Mouse (Mus musculus): ENCODE data around the gene Tcf7l2. TPM values are rescaled to one million over a fixed set of nuclear protein-coding genes. Genes with fewer than 3 reads are reported as not detected.

The Tcf7l2 gene
- total RNA-seq, 2 experiments from 2014 or later: 42.6 to 42.7 TPM

GRCm38 (mm10) chr19:55857328-55857727 lies 115.7 kb downstream of the Tcf7l2 start:
- no peak for DNase-seq (ENCODE audit: low spot score in 2 of 2)

- no peak for DNase-seq (ENCODE audit: low spot score in 2 of 2)
These were observed 118.6 kb downstream of the Tcf7l2 start for GRCm38 (mm10) chr19:55860009-55860743.

DNA sequence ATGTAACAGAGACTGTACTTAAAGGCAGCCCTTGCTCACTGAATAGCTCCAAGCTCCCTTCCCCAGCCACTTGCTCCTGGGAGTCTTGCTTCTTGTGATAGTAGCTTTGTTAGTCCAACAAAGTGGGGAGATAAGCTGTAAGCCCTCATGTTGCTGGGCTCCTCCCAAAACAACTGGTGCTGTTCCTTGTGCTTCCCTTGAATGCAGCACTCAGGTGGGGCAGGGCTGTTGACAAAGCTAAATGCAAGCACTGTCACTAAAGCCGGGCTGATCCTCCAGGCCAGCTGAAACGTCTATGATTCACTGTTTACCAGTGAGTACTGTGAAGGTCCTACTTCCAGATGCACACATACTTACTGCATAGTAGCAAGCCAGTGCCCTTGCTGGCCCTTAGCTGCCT lies 120.1 kb downstream of the Tcf7l2 start:
- no peak for DNase-seq (ENCODE audit: low spot score in 2 of 2)

DNA sequence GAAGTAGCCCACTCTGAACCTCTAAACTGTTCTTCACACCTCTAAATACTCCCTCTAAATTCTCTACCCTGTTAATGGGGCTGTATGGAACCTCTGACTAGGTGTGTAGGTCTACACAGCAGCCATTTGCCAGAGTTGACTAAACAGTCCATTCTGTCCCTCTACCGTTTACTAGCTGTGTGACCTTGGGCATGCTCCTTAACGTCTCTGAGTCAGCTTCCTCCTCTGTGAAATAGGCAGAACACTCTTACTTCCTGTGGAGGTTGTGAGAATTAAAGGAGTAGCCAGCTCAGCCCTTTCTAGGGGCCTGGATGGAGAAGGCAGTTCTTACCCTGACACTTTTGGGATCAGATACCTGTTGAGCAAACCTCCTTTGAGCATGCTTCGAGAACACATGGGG lies 120.9 kb downstream of the Tcf7l2 start:
- DNase-seq (ENCODE audit: low spot score in 2 of 2): no peak

- no peak for DNase-seq (ENCODE audit: low spot score in 2 of 2)
These were observed 123.4 kb downstream of the Tcf7l2 start for GRCm38 (mm10) chr19:55865049-55865448.

DNA sequence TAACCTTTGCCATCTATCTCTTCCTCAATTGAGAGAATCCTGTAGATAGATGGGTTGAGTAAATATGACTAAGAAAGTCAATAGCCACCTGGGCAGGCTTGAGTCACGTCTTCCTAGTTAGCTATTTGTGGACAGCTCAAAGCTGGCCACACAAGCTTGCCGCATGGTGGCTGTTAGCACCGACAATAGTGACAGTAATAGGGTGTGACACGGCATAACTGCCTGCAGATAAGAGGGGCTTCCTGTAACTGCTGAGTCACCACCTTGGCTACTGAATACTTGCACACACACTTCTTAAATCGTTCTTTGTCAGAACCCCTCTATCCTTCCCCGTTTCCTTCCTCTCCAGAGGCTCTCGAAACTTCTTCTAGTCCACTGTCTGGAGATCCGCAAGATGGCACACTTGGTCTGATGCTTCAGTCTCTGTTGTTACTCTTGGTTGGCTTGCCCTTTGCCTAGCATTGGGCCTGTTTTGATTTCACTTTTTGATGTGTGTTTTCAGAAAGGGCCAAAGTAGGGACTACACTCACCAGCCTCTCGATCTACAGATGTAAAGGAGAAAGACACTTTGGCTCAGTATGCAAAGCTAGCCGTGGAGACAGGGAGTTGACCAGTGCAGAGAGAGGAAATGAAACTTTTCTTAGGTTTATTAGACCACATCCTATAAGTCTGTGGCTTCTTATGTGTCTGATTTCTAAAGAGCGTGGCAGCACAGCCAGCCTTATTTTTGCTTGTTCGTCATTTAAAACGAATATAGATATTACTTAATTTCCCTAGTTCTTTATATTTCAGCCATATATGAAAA lies 124.4 kb downstream of the Tcf7l2 start:
- no peak for DNase-seq (ENCODE audit: low spot score in 2 of 2)

GRCm38 (mm10) chr19:55867255-55867654 lies 125.6 kb downstream of the Tcf7l2 start:
- no peak for DNase-seq (ENCODE audit: low spot score in 2 of 2)

GRCm38 (mm10) chr19:55867905-55868304 lies 126.3 kb downstream of the Tcf7l2 start:
- no peak for DNase-seq (ENCODE audit: low spot score in 2 of 2)

DNA sequence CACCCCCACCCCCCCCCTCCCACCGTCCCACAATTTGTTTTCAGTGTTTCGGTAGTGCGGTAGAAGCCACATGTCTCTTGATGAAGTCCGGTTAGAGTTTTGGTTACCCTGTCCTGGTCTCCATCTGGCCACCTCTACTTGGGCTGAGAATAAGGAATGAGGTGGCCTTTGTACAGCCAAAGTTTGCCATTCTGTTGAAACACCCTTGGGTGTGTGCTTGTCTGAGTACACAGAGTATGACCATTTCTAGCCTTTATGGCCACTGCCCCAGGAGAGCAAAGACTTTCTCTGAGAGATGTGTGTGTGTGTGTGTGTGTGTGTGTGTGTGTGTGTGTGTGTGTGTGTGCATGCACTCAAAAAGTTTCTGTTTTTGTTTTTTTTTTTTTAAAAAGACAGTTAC lies 127.0 kb downstream of the Tcf7l2 start:
- DNase-seq (ENCODE audit: low spot score in 2 of 2): no peak

GRCm38 (mm10) chr19:55870825-55871224 lies 129.2 kb downstream of the Tcf7l2 start:
- no peak for DNase-seq (ENCODE audit: low spot score in 2 of 2)

DNA sequence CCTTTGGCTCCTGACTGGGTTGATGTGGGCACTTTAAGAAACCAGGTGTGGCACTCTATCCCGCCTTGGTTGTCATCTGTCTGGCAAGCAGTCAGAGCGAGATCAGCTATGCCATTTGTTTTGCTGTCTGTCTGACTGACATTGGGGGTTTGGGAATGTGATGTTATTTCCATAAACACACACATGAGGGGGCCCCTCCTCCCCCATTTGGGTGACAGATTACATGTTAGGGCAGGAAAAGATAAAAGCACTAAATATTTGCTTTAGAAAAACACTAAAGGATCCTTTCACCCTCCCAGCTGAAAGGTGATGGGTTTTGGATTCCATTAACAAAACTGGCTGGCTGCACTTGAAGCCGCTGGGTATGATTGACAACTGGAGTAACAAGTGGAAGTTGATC lies 129.9 kb downstream of the Tcf7l2 start:
- DNase-seq (ENCODE audit: low spot score in 2 of 2): no peak

GRCm38 (mm10) chr19:55873221-55873620 lies 131.6 kb downstream of the Tcf7l2 start:
- no peak for DNase-seq (ENCODE audit: low spot score in 2 of 2)

GRCm38 (mm10) chr19:55876501-55876900 lies 134.9 kb downstream of the Tcf7l2 start:
- no peak for DNase-seq (ENCODE audit: low spot score in 2 of 2)

GRCm38 (mm10) chr19:55877404-55877915 lies 135.8 kb downstream of the Tcf7l2 start:
- DNase-seq (ENCODE audit: low spot score in 2 of 2): peak in 1 of 2 experiments; percentile 56

GRCm38 (mm10) chr19:55880664-55881359 lies 139.2 kb downstream of the Tcf7l2 start:
- DNase-seq (ENCODE audit: low spot score in 2 of 2): no peak

DNA sequence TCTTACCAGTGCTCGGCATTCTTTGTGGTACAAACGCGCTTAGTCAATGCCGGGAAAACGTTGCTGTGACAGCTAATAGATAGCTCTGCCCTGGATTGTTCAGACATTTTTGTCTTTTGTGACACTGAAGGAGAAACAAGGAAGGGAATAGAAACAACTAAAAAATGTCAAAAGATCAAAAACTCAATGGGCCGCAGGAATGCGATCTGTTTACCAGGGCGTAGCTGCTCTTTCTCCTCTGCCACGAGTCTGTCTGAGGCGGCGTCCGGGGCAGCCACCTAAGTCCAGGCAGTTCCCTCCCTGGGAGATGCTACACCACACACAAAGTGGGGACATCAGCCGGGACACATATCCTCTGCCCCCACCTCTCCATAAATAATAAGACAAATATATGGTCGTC lies 144.9 kb downstream of the Tcf7l2 start:
- no peak for DNase-seq (ENCODE audit: low spot score in 2 of 2)

- DNase-seq (ENCODE audit: low spot score in 2 of 2): no peak
These were observed 150.1 kb downstream of the Tcf7l2 start for GRCm38 (mm10) chr19:55891692-55892183.

DNA sequence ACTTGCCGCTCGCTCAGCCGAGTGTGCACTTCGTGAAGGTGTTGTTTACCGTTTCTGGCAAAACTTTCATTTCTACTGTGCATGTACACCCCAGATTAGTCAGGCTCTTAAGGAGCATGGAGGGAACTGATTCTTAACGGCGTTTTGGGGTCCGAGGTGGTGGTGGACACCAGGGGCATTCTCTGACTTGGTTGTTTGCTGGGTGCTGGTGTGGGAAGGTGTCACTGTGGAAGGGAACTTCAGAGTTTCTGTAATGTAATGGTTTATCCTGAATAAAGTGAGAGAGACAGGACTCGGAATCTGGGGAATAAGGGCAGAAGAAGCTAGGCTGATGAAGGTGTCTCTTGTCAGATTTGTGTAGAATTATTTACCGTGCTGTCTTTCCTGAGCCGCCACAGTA lies 151.9 kb downstream of the Tcf7l2 start:
- DNase-seq (ENCODE audit: low spot score in 2 of 2): no peak

DNA sequence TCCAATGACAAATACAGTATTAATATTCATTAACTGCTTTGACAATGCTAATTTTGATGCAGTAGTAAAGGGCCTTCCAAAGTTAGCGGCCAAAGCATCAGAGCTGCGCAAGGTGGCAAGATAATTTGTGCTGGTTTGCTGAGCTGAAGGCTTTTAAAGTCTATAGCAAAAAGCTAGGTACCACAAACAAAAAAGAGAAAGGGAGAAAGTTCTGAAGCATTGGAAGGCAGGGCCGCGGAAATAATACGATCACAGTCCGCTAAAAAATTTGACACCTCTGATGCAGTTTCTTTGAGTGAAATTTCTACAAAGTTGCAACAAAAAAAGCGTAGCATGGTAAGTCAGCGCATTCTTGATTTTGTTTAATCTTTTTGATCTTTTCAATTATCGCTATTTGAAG lies 152.8 kb downstream of the Tcf7l2 start:
- DNase-seq (ENCODE audit: low spot score in 2 of 2): no peak

DNA sequence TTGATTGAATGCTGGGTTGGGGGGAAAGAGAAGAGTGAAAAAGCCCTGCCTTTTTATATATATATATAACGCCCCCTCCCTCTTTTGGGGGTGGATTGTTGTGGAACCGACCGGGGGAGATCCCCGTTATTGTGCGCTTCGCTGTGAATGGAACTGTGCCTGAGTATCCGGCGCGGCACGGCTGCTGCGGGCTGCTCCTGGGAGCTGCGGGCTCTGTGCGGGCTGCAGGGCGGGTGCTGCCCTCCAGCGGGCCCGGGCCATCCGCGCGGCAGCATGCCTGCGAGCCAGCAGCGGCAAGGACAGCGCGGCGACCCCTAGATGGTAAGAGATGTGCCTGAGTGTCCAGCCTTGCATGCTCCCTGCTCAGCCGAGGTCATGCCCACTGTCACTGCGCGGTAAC lies 153.7 kb downstream of the Tcf7l2 start:
- peak; percentile 19 to 36 for DNase-seq (ENCODE audit: low spot score in 2 of 2)

DNA sequence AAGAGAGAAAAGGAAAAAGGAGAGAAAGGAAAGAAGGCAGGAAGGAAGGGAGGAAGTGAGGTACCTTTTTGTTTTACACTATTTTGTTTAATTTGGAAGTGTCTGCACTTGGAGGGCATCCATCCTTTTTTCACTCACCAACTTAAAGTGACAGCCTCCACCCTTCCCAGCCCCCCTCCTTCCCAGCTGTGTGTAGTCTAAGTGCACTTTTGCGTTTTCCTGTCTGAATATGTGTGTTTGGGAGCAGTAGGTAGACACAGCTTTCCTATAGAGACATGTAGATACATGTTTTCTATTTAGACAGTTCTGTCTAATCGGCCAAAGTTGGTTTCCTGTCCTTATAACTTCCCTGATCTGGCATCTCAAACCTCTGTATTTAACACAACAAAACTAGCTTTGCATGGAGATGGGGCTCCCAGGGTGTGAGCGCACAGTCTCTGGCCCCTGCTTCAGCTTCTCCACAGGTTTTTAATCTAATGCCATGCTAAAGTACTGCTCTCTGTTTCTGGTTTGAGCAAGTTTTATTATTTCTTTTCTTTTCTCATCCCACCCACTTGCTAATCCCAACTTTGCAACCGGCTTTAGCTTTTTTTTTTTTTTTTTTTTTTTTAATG lies 154.3 kb downstream of the Tcf7l2 start:
- DNase-seq (ENCODE audit: low spot score in 2 of 2): no peak
